Mouse (Mus musculus): ENCODE measurements at regions not wholly inside any gene's neighbourhood (a gene's known extent, or its start where the extent isn't known, plus 50 kb on each side); places are given as distances from the start of the nearest gene placed in this dataset.

GRCm38 (mm10) chr15:36945309-36945708 lies 62.3 kb downstream of the Zfp706 start:
- 86% methylated on average over 4 of the region's 4 CpGs for WGBS
- H3K27ac ChIP-seq = no peak overlapping the region
- no peaks in the 10 kb centered on the region for H3K27me3 ChIP-seq (ENCODE audit: insufficient read depth, low read length)
- ATAC-seq (replicated peaks; ENCODE audit: low FRiP score, low read depth) (no peak), DNase-seq (ENCODE audit: low spot score) (no peak)
- no peaks in the 10 kb centered on the region for H3K4me1 ChIP-seq (replicated peaks; ENCODE audit: insufficient read depth, low read length)
- no peak overlapping the region for H3K4me2 ChIP-seq (ENCODE audit: low read length)
- no peak for TF ChIP-seq CTCF (IDR thresholded peaks at IDR 0.05; ENCODE audit: low read depth)
- H3K36me3 ChIP-seq (ENCODE audit: insufficient read depth, low read length) = no peaks in the 10 kb centered on the region
- no peak overlapping the region for H3K4me3 ChIP-seq (replicated peaks; ENCODE audit: low read depth, low read length)
- H3K9me3 ChIP-seq (replicated peaks; ENCODE audit: low read length) = no peaks in the 10 kb centered on the region
- H3K9ac ChIP-seq (ENCODE audit: low read depth, low read length) = no peak overlapping the region

- Histone ChIP-seq H3K9me3 (replicated peaks; ENCODE audit: low read length) (no peaks in the 10 kb centered on the region), H3K9ac (ENCODE audit: low read depth, low read length) (no peak overlapping the region), H3K4me1 (replicated peaks; ENCODE audit: insufficient read depth, low read length) (no peaks in the 10 kb centered on the region), H3K36me3 (ENCODE audit: insufficient read depth, low read length) (no peaks in the 10 kb centered on the region), H3K27ac (no peak overlapping the region), H3K4me3 (replicated peaks; ENCODE audit: low read depth, low read length) (no peak overlapping the region), H3K27me3 (ENCODE audit: insufficient read depth, low read length) (no peaks in the 10 kb centered on the region), H3K4me2 (ENCODE audit: low read length) (no peak overlapping the region)
- no peak for TF ChIP-seq CTCF (IDR thresholded peaks at IDR 0.05; ENCODE audit: low read depth)
- DNase-seq (ENCODE audit: low spot score) (no peak), ATAC-seq (replicated peaks; ENCODE audit: low FRiP score, low read depth) (no peak)
- WGBS = 65% methylated on average over 8 of the region's 8 CpGs
These were observed 62.9 kb downstream of the Zfp706 start for GRCm38 (mm10) chr15:36944556-36945171.

- H3K36me3 ChIP-seq (ENCODE audit: insufficient read depth, low read length) = no peaks in the 10 kb centered on the region
- DNase-seq (ENCODE audit: low spot score) (no peak), ATAC-seq (replicated peaks; ENCODE audit: low FRiP score, low read depth) (no peak)
- no peak for TF ChIP-seq CTCF (IDR thresholded peaks at IDR 0.05; ENCODE audit: low read depth)
- H3K4me3 ChIP-seq (replicated peaks; ENCODE audit: low read depth, low read length) = no peak overlapping the region
- H3K4me1 ChIP-seq (replicated peaks; ENCODE audit: insufficient read depth, low read length) = no peaks in the 10 kb centered on the region
- 63% methylated on average over 12 of the region's 12 CpGs for WGBS
- no peak overlapping the region for H3K27ac ChIP-seq
- no peaks in the 10 kb centered on the region for H3K27me3 ChIP-seq (ENCODE audit: insufficient read depth, low read length)
- H3K4me2 ChIP-seq (ENCODE audit: low read length) = no peak overlapping the region
- H3K9ac ChIP-seq (ENCODE audit: low read depth, low read length) = no peak overlapping the region
- H3K9me3 ChIP-seq (replicated peaks; ENCODE audit: low read length) = no peaks in the 10 kb centered on the region
These were observed 64.0 kb downstream of the Zfp706 start for GRCm38 (mm10) chr15:36943492-36944112.

DNA sequence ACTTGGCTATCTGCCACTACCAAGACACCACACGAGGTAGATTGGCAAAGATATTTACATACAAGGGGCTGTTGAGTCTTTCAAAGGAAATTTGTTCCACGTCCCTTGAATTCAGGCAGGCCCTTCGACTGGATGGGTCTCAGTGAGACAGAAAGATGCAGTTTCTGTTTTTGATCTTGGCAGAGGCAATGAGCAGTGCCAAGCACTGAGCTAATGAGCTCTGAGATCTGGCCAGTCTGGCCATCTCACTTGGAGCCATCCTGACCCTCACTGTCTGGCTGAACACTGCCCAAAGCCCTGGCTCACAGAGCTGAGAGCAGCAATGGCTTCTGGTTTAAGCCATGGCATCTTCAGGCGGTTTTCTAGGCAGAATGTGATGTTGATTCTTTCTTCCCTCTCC lies 65.3 kb downstream of the Zfp706 start:
- WGBS = 66% methylated on average over 4 of the region's 4 CpGs
- DNase-seq (ENCODE audit: low spot score) (no peak), ATAC-seq (replicated peaks; ENCODE audit: low FRiP score, low read depth) (no peak)
- H3K36me3 ChIP-seq (ENCODE audit: insufficient read depth, low read length) = no peaks in the 10 kb centered on the region
- H3K9ac ChIP-seq (ENCODE audit: low read depth, low read length) = no peak overlapping the region
- H3K4me3 ChIP-seq (replicated peaks; ENCODE audit: low read depth, low read length) = no peak overlapping the region
- no peaks in the 10 kb centered on the region for H3K27me3 ChIP-seq (ENCODE audit: insufficient read depth, low read length)
- TF ChIP-seq CTCF (IDR thresholded peaks at IDR 0.05; ENCODE audit: low read depth) = no peak
- H3K27ac ChIP-seq = no peak overlapping the region
- H3K9me3 ChIP-seq (replicated peaks; ENCODE audit: low read length) = no peaks in the 10 kb centered on the region
- H3K4me2 ChIP-seq (ENCODE audit: low read length) = no peak overlapping the region
- peaks cover 8% of the 10 kb centered on the region; the same call in 1 of the 2 replicates for H3K4me1 ChIP-seq (replicated peaks; ENCODE audit: insufficient read depth, low read length)

- Histone ChIP-seq H3K4me1 (replicated peaks; ENCODE audit: insufficient read depth, low read length) (peaks cover 8% of the 10 kb centered on the region; the same call in 1 of the 2 replicates), H3K27ac (no peak overlapping the region), H3K9me3 (replicated peaks; ENCODE audit: low read length) (no peaks in the 10 kb centered on the region), H3K9ac (ENCODE audit: low read depth, low read length) (no peak overlapping the region), H3K4me2 (ENCODE audit: low read length) (no peak overlapping the region), H3K36me3 (ENCODE audit: insufficient read depth, low read length) (no peaks in the 10 kb centered on the region), H3K4me3 (replicated peaks; ENCODE audit: low read depth, low read length) (no peak overlapping the region), H3K27me3 (ENCODE audit: insufficient read depth, low read length) (no peaks in the 10 kb centered on the region)
- no peak for ATAC-seq (replicated peaks; ENCODE audit: low FRiP score, low read depth)
- DNase-seq (ENCODE audit: low spot score) = no peak
- no peak for TF ChIP-seq CTCF (IDR thresholded peaks at IDR 0.05; ENCODE audit: low read depth)
- WGBS = 82% methylated on average over 5 of the region's 5 CpGs
These were observed 65.8 kb downstream of the Zfp706 start for GRCm38 (mm10) chr15:36941741-36942140.

GRCm38 (mm10) chr15:36939608-36940007 lies 68.0 kb downstream of the Zfp706 start:
- DNase-seq (ENCODE audit: low spot score) = no peak
- Histone ChIP-seq H3K9me3 (replicated peaks; ENCODE audit: low read length) (no peaks in the 10 kb centered on the region), H3K27ac (no peak overlapping the region), H3K36me3 (ENCODE audit: insufficient read depth, low read length) (no peaks in the 10 kb centered on the region), H3K4me1 (replicated peaks; ENCODE audit: insufficient read depth, low read length) (peaks cover 8% of the 10 kb centered on the region; the same call in 1 of the 2 replicates), H3K4me3 (replicated peaks; ENCODE audit: low read depth, low read length) (no peak overlapping the region), H3K27me3 (ENCODE audit: insufficient read depth, low read length) (no peaks in the 10 kb centered on the region), H3K4me2 (ENCODE audit: low read length) (no peak overlapping the region), H3K9ac (ENCODE audit: low read depth, low read length) (no peak overlapping the region)
- TF ChIP-seq CTCF (IDR thresholded peaks at IDR 0.05; ENCODE audit: low read depth) = no peak
- 85% methylated on average over 9 of the region's 9 CpGs for WGBS
- no peak for ATAC-seq (replicated peaks; ENCODE audit: low FRiP score, low read depth)
